Comparison of ENCODE assay signal across 17 mouse cellular contexts in the genomic region with DNA sequence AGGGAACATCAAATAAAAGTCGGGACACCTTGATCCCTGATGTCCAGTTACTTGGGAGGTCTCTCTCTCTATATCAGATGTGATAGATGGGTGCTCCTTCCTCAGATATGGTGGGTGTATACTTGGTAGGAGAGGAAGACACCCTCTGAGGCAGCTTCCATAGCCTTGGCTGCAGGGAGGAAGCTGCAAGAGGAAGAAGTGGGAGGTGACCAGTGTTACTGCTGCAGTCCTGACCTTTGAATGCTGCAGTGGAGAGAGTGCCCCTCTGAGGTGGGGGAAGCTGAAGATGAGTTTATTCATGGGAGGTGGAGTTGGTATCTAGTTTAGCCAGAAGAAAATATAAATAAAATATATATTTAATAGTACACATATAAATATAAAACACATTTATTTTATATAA.
"Had no signal": no experiment of that assay in that cellular context is flagged by ENCODE, and none has a peak within 500 bp of the region (broad histone marks: within the 10 kb centered on the region; RNA-seq: fewer than 3 reads in every experiment).

No protein-coding gene starts in this region.

- H3K27ac ChIP-seq: liver, embryonic 15.5 days; macrophage; midbrain, embryonic 10.5 days; midbrain, embryonic 12.5 days; neural tube, embryonic 12.5 days; stomach, embryonic 15.5 days; stomach, postnatal 0 days had no signal

- H3K4me3 ChIP-seq: liver, embryonic 15.5 days; lung, embryonic 15.5 days; midbrain, embryonic 10.5 days; midbrain, embryonic 12.5 days; neural tube, embryonic 12.5 days; stomach, embryonic 15.5 days had no signal

- H3K9me3 ChIP-seq: liver, embryonic 15.5 days; lung, embryonic 15.5 days; midbrain, embryonic 10.5 days; midbrain, embryonic 12.5 days; neural tube, embryonic 12.5 days; stomach, embryonic 15.5 days had no signal

- H3K27me3 ChIP-seq: lung, embryonic 15.5 days; midbrain, embryonic 12.5 days; neural tube, embryonic 12.5 days; stomach, embryonic 15.5 days had no signal

- H3K4me2 ChIP-seq: liver, embryonic 15.5 days; lung, embryonic 15.5 days; midbrain, embryonic 12.5 days; neural tube, embryonic 12.5 days; stomach, embryonic 15.5 days had no signal

- H3K36me3 ChIP-seq: liver, embryonic 15.5 days; lung, embryonic 15.5 days; midbrain, embryonic 10.5 days; midbrain, embryonic 12.5 days; neural tube, embryonic 12.5 days; stomach, embryonic 15.5 days had no signal

- H3K9ac ChIP-seq: liver, embryonic 15.5 days; liver, postnatal 0 days; lung, embryonic 15.5 days; midbrain, embryonic 12.5 days; neural tube, embryonic 12.5 days; stomach, embryonic 15.5 days had no signal

- ATAC-seq: liver, postnatal 0 days; lung, postnatal 0 days; midbrain, embryonic 16.5 days had no signal

- DNase-seq: liver, postnatal 0 days; lung, adult 2 months; lung, postnatal 14 days; midbrain, embryonic 14.5 days; right cerebral cortex, postnatal 14 days; thymus, postnatal 14 days; thymus, postnatal 36 days had no signal
